Mouse (Mus musculus) ES-CJ7 (cell line): ENCODE results near the gene Rnf212b.
"Not testable (repeated sequence)": the region's sequence is repeated elsewhere in the genome, so short reads cannot be mapped to it uniquely, and the experiment has no call there.

Experiments used
- DNase-seq: peaks from one replicate; pipeline ENCODE4 v3.0.0; 2011; ENCODE audit warnings: low read depth, low spot score

Rnf212b gene

DNA sequence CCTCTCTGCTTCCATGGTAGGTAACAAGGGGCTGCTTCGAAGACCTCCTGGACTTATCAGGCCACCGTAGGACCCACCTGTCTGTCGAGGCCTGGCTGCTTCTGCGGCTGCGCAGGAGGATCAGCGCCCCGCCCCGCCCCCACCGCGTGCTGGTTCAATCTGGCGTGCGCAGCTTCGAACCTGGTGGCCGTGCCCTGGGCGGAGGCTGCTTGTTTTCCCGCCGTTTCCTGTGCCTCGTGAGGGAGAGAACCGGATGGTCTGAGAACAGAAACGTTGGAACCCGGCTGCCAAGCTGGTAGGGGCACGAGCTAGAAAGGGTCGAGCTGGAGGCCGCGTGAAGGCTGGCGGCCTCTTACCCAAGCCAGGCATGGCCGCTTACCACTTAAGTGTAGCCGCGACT, at the start of gene Rnf212b:
Rnf212b (plus strand) TSS at position 151 of the 400 bp plus-strand sequence.
- peak; percentile 80 for DNase-seq

DNA sequence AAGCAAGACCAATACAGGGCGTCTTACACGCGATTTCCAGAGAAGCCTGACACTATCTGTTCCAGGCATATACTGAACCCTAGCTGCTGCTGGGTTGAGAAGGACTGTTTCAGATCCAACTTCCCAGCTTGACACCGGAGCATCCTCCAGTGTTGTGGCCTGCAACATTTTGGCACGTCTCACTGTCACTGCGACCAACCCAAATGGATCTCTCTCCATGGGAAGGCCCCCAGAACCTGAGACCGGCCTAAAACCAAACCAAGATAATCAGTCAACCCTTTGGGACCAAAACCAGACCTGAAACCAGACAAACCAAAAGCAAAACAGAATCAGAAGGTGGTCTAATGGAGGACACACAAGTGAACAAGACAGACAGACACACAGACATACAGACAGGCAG, 47.0 kb upstream of the Rnf212b start:
- DNase-seq, result not testable (repeated sequence)

DNA sequence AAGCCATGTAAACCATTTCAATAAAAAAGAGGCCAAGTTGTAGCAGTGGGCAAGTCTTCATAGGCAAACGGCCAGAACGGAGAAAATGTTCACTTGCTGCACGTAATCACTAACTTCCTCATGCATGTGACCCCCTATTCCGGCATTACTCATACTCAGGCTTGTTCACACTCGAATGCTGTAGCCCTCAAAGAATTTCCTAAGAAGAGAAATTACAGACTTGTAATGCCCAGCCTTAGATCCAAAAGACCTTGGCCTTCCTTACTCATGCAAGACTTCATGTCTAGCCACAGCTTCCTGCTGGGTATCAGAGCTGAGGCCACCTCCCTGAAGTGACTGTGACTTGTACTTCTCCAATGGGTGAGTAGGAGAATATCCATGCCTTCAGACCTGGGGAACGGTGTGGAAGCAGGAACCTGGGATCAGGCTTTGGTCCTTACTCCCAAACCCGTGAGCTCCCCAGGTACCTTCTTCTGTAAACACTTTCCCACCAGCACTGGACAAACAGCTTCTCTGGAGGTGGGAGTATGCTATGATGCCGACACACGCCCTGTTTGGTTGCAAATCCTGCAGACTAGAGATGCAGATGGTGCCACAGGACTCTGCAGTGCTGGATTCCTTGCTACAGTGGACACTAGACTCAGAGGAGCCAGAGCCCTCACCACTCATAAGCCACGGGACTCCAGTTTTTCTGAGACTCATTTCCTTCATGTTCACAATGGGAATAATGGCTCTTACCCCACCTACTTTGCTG, 45.5 kb upstream of the Rnf212b start:
- no peak for DNase-seq

DNA sequence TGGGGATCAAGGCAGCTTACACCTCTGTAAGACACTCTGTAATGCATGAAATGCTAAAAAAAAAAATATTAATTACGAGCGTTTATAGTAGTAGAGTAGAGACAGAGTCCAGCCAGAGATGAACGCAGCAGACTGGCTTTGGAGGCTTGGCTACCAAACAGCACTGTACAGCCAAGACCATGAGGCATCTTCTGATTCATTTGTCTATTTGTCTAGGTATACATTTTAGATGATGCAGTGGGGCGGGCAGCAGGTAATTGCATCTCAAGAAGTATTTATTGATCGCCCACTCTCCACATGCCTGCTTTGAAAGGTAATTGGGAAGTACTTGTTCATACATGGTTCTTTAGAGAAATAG, 44.9 kb upstream of the Rnf212b start:
- DNase-seq, result no peak

DNA sequence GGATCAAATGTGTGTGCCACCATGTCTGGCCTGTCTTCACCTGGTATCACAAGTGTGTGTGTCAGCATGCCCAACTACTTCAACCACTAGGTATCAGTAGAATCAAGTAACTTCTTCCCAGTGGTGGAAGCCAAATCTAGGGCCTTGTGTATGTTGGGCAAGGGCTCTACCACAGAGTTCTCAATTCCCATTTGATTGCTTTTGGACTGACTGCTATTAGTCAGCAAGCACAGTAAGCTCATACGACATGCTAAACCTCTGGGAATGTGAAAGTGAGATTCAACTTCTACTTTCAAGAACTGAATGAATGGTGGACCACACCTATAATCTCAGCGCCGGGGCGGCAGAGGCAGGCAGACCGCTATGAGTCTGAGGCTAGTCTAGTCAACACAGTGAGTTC, 43.6 kb upstream of the Rnf212b start:
- DNase-seq, result no peak

DNA sequence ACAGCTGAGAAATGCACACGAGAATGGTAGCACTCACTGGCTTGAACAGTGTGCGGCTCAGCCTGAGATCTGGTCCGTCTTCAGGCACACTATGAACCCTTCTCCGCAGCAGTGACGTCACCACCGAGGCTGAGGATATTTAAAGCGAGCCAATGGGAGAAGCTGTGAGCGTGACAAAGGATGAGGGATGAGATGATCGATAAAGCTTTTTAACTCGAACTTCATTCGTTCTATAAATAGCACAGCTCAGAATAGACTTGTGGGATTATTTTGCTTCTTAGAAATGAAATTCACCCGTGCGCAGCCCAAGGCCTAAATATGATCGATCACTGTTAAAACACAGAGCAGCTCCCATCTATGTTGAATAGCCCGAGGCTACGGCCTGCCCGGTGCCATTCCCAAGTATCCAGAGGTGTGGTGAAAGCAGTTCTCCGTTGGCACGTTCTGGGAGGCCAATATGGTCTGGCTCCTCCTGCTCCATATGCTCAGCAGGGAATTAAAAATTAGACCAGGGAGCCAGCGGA, 41.5 kb upstream of the Rnf212b start:
- DNase-seq, result no peak

DNA sequence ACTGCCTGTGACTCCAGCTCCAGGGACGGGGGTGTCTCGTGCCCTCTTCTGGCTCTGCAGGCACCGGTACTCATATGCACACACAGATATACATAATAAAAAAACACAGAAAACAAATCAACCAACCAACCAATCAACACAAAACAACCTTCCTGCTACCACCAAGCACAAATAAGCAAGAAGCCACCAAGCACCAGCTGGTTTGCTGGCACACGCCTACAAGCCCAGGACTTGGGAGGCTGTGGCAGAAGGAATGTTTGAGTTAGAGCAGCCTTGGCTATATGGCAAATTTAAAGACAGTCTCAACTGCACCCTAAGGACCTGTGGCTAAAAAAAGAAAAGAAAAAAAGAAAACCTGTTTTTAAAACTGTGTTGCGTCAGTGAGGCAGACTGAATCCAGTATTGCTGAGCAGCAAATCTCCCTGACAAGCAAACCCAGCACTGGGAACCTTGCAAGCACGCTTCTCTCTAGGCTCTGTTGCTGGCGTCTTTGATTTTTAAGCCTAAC, 38.4 kb upstream of the Rnf212b start:
- DNase-seq, result no peak

DNA sequence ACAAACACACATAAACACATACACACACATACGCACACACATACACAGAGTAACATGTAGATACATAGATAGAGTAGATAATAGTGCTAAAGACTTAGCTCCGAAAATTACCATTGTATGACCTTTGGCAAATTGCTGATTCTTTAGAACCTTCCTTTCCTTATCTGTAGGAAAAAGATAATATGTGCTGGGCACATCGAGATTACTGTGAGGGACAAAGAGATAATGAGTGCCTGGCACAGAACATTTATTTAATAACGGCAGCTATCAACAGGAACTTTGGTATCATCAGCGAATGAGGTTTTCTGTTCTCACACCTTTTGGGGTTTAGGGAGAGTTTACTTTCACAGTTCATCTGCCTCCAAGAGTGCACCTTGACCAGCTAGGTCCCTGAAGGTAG, 37.2 kb upstream of the Rnf212b start:
- DNase-seq, result no peak

DNA sequence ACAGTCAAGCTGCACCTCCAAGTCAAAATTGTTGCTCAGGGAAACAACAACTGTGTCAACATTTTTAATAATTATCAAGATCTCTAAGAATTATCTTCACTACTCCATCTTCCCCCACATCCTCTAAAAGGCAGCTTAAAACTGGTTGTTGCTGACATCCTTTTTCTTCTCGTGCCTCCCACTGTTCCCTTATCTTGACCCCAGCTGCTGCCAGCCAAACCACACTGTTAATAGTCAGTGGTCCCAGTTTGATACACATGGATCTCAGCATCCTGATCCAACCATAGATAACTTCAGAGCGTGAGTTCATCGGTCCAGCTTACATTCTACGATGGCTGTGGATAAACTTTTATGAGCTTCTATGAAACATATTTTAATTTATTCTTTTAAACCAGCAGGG, 36.0 kb upstream of the Rnf212b start:
- no peak for DNase-seq

DNA sequence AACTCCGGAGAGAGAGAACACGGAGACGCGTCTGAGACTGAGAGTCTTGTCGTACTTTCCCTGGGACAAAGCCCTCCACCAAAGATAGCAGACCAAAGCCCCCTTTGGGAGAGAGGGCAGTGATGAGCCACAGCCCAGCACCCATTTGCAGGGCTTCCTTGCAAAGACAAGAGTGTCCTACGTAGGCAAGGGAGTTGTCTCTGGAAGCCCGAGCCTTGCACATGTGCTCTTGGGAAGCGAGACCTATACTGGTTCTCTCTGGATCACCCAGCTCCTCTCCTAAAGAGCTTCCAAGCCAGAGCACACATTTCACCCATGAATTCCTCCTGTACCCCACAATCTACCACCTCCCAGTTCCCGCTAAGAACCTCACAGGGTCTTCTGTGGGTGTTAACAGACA, 33.9 kb upstream of the Rnf212b start:
- DNase-seq, result no peak

DNA sequence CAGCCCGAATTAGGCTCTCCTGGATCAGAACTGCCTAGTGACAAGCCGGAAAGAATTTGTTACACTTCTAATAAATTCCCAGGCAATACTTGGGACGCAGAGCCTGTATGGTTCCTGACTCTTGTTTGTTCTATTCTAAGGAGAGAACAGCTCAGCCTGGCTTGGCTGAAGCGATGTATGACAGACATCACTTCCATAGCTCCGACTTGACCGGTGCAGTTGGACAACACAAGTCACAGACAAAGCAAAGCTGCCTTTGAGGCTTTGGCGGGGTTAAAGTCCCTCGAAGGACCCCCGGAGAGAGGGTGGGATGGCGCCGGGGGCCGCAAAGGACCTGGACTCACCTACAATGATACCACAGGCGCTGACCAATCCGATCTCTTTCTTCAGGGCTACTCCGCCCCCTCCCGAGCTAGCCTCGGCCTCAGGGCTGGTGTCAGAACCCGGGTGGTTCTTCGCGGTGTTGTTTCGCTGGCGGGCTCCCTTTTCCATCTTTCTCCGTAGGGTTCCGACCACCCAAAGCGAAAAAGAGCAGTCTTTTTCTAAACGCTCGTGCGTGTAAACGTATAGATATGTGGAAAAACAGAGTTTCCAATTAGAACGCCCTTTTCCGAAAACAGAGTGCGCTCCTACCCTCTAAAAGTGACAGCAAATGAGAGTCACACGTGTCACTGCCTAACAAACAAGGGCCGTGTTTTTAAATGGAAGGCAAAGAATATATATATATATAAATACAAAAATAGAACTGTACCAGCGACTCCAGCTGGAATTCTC, 32.9 kb upstream of the Rnf212b start:
- peak; percentile 33 for DNase-seq

DNA sequence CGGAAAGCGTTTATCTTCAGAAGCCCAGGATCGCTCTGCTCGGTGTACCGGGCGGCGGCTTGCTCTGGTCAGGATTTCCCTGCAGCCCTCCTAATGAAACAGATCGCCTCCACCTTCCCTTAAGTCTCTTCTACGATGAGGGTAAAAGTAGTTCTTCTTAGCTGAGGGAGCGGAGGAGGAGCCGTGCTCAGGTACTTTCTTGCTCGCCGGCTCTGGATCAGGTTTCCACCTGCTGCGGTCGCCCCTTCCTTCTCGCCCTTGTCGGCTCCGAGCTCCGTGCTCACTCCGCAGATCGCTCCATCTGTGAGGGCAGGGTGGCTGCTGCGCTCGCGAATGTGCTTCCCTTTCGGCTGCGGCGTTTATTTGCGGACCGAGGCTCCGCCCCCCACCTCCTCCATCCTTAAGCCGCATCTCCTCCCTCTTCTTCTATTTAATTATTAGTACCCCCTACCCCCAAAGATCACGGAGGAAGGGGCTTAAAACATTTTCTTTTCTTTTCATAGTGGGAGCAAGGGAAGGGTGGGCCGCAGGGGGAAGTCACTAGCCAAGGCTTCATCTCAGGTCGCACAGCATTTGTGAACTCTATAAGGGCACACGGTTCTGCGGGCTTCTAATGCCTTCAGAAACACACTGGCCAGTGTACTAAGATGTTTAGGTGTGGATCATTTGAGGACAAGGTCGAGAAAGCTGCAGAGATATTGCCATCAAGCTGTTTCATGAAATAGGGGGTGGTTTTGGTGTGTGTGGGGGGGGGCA, 32.2 kb upstream of the Rnf212b start, which contains the start of gene Slc7a8:
Slc7a8 (minus strand) TSS at position 337 of the 756 bp plus-strand sequence.
- DNase-seq, result peak; percentile 66

DNA sequence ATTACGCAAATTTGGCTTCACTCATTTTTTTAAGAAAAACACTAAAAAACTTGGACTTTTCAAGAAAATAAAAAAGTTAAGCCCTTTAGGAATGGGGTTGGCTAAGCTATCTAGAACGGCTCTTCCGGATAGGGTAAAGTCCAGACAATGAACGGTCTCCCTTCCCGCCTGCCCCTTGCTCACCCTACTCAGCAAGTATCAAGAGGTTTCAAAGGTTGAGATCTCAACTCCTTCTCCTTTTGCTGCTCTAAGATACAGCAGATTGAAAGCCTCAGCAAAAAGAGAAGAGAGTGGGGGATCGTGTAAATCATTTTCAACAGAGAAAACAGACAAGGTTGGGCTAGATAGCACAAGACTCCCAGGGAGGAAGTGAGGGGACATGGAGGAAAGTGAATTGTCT, 31.0 kb upstream of the Rnf212b start:
- no peak for DNase-seq

DNA sequence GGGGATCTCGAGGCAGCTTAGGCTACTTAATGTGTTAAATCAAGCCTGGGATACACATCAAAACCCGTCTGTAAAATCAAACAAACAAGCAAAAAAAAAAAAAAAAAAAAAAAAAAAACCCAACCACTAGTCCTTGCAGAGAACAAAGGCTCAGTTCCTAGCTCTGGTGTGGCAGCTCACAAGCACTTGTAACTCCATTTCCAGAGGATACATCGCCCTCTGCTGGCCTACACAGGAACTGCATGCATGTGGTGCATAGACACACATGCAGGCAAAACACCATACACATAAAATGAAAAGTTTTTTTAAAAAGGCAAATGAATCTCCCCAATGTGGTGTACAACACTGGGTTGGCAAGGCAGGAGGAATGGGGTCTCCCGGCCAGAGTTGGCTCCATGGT, 28.0 kb upstream of the Rnf212b start:
- peak; percentile 92 for DNase-seq

DNA sequence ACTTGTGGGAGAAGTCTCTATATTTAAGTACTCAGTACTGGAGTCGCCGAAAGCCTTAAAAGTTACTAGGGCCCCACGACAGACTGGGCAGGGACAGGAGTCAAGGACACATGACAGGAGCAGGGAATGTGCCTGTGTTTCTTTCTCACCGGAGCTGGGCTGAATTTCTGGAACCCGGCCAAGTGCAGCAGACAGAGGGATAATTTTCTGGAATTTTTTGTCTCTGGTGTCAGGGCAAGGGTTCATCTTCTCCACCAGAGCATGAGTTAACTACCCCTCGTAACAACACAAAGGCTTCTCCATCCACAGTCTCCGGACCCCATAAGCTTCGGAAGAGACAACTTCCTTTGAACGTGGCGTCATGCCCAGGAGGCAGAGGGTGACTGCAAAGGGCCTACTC, 27.5 kb upstream of the Rnf212b start:
- DNase-seq, result no peak

DNA sequence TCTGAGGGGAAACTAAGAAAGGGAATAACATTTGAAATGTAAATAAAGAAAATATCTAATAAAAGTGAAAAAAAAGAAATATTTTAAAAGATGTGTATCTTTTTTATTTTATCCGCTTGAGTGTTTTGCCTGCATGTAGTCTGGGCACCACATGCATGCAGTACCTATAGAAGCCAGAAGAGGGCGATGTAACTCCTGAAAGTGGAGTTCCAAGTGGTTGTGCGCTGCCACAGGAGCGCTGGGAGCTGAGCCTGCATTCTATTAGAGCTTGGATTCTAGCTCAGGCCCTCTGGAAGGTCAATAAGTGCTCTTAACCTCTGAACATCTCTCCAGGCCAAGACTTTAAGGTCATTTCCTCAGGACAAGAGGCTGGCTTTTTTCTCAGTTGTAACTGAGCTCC, 26.7 kb upstream of the Rnf212b start:
- DNase-seq, result peak; percentile 62

DNA sequence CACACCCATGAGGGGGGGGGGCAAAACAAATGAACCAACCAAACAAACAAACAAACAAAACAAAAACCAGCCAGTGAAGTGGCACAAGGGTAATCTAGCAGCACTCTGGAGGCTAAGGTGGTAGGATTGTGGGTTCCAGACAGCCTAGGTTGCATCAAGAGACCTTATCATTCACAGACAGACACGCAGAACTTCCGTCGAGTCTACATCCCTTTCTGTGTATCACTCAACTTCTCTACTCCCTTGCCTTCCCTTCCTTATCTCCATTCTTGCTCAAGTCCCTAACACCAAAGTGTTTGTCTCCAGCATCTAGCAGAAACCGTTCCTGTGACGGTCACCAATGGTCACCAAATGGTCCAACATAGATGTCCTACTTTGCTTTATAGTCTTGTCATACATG, 25.7 kb upstream of the Rnf212b start:
- DNase-seq, result no peak

DNA sequence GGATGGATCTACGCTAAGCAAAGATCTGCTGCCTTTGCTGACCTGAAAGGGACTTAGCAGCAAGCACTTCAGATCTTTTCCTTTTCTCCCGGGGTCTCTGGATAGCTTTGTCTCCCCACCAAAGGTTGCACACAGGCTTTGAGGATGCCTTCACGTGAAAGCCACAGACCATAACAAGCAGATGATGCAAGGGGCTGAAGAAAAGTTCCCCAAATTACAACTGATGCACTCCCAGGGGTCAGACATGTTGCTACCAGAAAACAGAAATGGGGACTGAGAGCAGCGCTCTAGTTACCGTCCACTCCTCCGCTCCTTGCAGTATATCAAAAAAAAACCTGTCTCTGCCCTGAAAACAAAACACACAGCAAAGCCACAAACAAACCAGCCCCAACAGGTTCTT, 21.8 kb upstream of the Rnf212b start:
- no peak for DNase-seq

DNA sequence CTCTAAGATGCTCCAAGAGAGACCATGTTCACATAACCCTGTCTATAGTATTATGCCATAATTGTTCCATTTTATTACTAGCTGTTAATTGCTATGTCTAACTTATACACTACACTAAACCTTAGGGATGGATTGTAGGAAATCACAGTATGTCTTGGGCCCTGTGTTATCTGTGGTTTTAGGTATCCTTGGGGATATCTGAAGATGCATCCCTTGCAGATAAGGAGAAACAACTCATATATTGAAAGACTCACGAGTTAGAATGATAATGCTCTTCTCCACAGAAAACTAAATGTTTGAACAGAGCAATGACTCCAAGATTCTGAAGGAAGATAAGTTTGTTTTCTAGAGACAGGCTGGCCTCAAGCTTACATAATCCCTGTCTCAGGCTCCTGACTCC, 20.6 kb upstream of the Rnf212b start:
- no peak for DNase-seq

DNA sequence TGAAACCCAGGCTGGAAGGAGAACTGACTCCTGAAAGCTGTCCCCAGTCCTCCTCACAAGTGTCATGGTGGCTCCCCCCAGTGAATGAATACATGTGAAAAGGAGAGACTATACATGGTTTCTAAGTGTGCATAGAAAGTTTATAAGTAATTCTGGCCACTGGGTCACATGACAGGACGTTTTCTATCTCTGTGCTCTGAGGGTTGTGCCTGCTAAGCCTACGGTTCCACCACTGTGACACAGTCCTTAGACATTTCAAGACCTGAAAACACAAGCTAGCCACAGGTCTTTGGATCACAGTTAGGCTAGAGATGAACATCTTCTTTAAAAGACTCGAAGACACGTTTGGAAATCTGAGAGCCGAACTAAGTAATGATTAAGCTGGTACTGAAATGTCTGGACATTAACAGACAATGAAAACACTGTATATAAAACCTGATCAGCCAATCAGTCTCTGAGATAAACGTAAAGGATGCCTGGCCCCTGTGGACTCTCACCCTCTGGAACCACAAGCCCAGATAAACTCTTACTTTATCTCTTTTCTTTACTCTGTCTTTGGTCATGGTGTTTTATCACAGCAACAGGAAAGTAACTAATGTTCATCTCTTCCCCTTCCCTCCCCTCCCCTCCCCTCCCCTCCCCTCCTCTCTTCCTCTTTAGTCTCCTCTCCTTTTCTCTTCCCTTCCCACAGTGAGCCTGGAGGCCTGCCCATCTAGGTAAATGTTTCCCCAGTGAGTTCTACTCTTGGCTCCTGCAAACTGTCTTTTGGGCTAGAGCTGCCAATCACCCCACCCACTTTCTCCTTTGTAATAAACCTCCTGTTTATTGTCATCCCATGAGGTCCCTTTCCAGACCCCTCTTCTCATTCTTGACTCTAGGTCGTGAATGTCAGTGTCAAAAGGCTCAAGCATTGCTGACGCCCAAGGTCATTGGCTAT, 19.8 kb upstream of the Rnf212b start:
- no peak for DNase-seq

DNA sequence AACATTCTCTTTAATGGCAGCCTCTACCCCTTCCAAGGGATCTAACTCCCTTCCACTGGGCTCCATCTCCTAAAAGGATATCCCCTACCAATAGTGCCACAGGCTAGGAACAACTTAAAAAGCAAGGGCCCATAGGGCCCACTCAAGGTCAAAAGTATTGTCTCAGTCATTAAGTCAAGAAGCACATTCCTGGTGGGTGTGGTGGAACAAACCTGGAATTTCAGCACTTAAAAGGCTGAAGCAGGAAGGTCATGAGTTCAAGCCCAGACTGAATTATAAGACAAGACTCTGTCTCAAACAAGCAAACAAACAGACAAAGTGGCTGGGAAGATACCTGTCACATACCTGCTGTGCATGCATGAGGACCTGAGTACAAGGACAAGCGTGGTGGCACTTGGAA, 18.0 kb upstream of the Rnf212b start:
- peak; percentile 80 for DNase-seq
